Mouse (Mus musculus) layer of hippocampus, adult 9-11 months (tissue): ENCODE data around the gene Snx20.
A peak's percentile ranks its signal among the peaks of the same experiment; 100 is the strongest.

Source experiments
- DNase-seq: peaks from one replicate; pipeline ENCODE4 v3.0.0; 2022

Gene Snx20

DNA sequence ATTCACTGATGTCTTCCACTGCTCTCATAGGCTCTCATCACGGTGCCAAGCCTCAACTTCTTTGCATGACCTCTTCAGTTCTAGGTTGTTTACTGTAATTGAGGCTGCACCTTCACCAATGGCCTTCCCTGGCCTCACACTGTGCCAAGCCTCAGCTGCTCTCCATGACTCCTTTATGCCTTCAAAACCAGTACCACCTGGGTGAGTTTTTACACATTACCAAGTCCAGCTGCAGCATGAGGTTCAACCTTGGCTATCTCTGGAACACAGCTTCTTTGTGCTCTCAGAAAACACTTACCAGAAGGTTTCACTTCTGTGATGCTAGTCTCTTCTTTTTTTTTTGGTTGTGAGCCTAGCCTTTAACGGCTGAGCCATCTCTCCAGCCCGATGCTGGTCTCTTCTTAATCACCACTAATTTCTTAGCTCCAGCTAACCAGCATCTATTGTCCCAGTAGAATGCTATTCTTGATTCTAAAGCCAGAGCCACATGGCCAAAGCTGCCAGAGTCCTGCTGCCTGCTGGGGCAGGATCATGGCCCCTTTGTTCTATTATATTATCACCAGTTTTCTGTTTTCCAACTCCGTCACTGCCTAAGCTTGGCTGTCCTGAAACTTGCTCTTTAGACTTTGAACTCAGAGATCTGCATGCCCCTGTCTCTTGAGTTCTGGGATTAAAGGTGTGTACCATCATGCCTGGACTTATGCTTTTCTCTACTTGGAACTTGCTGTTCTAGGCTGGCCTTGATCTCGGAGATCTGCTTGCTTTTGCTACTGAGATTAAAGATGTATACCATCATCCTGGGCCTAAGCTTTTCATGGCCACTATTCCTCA lies 7.0 kb upstream of the Snx20 start:
- DNase-seq: no peak

GRCm38 (mm10) chr8:88638908-88639307 lies 3.0 kb upstream of the Snx20 start:
- DNase-seq: no peak

DNA sequence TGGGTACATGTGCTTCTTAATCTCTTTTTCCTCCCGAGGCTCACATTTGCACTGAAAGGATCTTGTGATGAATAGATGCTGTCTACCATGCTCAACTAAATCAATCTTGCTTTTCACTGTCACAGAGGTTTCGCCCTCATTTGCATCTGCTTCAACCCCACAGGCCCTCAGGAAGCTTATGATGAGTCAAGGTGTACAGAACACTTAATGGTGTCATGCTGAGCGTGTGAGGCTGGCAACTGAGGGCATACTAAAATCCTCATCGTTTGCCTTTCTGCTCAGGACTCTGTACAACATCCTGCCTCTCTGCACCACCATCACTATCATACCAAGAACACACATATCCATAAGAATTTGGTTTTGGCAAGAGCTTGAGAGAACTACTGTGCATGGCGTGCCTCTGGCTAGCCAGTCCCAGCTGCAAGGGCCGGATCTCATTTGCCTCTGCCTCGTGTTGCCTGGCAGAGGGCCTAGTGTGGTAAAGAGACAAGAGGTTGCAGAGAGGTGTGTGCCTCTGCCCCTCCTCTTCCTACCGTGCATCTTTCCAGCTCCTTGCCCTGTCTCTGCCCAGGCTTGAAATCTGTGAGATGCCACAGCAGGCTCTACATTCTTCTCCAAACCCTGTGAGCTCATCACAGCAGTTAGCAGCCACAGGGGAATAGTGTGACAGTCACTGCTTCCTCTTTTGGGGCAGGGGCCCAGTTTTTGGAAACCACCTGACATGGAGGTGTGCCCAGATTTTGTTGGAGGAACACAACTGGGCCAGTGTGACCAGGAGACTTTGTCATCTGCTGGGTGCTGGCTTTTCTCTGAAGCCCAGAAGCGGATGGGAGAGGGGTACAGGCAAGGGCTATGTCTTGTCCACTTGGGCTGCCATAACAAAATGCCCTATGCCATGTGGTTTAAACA lies 1.4 kb upstream of the Snx20 start:
- no peak for DNase-seq

DNA sequence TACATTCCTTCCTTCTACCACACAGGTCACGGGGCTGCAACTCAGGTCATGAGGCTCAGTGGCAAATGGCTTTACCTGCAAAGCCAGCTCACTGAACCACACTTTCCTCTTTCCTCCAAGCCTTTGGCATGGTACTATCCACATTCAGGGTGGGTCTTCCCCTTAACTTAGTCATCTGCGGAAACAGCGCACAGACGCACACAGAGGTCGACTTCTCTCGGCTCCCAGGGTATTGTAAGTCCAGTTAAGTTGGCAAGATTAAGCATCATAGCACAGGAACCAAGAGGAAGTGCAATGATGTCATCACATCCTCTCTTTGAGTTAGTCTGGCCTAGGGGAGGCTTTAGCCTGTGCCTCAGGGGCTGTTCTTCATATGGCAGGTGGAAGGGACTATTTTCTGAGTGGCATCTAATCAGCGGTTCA lies 2.6 kb downstream of the Snx20 start:
- DNase-seq: no peak

- peak; percentile 51 for DNase-seq
These were observed 4.8 kb downstream of the Snx20 start for GRCm38 (mm10) chr8:88631081-88631480.

DNA sequence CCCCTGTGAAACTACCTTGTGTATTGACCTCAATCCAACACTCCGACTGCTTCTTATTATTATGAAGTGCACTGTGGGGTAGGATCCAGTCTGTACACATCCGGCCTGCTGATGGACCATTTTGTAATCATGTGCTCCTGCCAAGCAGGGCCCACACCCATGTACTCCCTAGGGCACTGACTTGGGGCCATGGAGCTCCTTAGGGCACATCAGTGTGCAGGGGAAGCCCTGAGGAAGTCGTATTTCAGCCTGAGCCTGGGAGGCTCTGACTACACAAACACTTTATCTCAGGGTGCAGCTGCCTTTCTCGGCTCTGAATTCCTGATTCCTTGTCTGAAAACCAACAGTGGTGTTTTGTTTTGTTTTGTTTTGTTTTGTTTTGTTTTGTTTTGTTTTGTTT lies 5.7 kb downstream of the Snx20 start:
- DNase-seq: no peak

DNA sequence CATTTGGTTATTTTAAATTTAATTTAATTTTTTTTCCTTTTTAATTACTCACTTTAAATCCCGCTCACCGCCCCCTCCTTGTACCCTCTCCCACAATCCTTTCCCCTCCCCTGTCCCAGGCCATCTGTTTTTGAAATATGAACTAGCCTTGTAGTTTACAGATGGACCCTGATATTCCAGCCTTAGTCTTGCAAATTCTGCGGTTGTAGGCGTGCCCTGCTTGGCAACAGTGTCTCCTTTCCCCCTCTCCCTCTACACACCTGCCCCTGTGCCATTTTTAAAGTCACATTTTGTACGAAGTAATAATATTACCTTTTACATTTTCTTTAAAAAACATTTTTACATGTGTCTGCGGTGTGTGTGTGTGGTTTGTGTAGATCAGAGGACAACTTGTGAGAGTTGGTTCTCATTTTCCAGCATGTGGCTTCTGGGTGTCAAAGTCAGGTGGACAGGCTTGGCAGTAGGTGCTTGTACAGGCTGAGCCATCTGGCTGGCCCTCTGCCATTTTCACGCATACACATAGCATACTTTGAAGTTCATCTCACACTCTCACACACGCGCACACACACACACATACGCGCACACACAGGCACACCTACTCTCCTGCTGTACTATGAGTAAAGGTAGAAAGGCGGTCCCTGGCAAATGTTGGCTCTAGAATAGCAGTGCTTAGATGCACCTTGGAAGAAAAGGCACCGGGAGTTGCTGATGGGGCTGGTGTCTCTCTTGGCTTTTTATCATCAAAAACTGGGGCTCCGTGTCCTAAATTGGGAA lies 7.7 kb downstream of the Snx20 start:
- peak; percentile 68 for DNase-seq

- peak; percentile 84 for DNase-seq
These were observed 8.5 kb downstream of the Snx20 start for GRCm38 (mm10) chr8:88627265-88627991.

DNA sequence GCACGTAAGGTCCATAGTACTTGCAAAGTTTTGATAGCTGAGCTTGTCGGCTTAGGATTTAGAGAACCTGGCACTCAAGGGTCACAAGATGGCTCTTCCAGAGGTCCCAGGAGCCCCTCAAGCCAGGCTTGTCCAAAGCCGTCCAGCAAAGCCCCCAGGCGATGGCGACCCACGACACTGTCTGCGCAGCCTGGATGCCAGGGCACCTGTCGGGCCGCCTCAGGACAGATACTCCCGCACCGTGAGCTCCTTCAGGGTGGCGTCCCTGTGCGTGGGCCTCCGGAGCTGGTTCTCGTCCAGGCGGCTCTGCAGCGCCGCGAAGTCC lies 9.0 kb downstream of the Snx20 start:
- no peak for DNase-seq

DNA sequence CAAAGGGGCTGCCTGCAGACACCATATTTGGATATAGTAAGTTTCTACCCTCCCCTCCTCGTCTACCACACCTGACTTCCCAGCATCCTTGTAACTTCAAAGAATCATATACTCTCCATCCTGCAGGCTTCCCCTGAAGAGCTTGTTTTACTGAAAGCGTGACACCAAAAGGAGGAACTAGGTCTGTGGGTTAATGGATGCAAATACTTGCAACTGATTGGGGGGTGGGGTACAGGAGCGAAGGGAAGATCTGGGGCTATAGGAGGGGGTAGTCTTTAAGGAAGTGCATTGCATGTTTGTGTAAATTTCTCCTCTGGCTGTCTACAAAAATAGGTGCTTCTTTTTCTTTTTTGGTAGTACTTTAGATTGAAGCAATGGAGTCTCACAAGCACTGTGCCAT lies 9.5 kb downstream of the Snx20 start:
- DNase-seq: no peak

- no peak for DNase-seq
These were observed 11.7 kb downstream of the Snx20 start for GRCm38 (mm10) chr8:88624276-88624675.

DNA sequence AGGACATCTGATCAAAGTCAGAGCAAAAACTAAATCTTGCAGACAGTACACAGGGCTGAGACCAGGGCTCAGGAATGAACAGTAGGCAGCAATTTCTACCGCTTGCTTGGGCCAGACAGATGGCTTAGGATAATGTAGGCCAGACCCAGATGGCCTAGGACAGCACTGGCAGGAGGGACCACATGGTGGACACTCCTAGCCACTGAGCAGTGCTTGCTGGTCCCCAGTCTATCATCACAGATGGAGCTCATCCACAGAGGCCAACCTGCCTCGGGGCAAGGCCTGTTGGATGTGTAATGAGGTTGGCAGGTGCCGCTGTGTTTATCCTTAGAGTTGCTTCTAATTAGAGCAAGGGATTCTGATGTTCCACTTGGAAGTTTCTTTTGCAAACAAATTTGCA lies 12.6 kb downstream of the Snx20 start:
- no peak for DNase-seq

- DNase-seq: peak; percentile 69
These were observed 14.5 kb downstream of the Snx20 start for GRCm38 (mm10) chr8:88621408-88621807.

- no peak for DNase-seq
These were observed 15.0 kb downstream of the Snx20 start for GRCm38 (mm10) chr8:88620931-88621330.

DNA sequence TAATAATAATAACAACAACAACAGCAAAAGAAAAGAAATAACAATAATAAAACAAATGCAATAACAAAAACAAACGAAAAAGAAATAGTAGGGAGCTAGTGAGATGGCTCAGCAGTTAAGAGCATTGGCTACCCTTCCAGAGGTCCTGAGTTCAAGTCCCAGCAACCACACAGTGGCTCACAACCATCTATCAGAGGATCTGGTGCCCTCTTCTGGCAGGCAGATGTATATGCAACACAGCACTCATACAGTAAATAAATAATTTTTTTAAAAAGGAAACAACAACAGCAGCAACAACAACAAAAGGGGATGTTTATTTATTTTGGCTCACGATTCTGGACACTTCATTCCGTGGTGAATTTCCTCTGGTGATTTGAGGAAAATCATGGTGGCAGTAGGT lies 16.4 kb downstream of the Snx20 start:
- no peak for DNase-seq

- DNase-seq: no peak
These were observed 17.3 kb downstream of the Snx20 start for GRCm38 (mm10) chr8:88618612-88619011.

DNA sequence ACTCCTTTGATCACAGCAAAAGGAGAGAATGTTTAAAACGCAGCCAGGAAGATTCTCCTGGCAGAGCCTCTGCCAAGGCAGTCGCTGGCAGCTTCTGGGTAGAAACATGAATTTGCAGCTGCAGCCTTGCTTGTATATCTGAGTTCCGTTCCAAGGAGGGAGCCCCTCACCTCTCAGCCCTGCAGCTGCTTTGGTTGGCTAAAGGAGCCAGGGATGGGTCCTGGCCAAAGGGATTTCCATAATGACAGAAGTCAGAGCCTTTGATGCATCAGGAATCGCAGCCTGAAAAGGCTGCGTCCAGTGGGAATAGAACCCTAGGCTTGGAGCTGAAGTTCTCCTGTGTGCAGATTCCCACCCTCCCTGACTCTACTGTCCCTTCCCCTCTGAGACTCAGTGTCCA lies 20.9 kb downstream of the Snx20 start:
- DNase-seq: no peak

DNA sequence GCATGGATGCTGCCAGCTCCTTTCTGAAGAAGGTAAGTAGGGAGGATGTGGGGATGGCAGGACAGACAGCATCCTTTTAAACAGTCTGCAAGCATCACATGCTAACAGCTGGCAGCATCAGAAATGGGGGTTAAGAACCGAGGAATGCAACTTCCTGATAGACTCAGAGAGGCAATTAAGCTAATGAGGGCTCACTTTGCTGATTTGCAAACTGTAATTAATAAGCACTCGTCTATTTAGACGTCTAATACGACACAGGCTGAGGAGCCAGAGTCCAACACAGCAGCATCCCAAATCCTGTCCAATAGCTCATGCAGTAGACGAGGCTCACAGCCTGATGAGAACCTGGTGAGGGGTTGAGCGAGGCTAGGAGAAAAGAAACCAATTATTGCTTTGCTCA lies 25.7 kb downstream of the Snx20 start:
- DNase-seq: no peak

DNA sequence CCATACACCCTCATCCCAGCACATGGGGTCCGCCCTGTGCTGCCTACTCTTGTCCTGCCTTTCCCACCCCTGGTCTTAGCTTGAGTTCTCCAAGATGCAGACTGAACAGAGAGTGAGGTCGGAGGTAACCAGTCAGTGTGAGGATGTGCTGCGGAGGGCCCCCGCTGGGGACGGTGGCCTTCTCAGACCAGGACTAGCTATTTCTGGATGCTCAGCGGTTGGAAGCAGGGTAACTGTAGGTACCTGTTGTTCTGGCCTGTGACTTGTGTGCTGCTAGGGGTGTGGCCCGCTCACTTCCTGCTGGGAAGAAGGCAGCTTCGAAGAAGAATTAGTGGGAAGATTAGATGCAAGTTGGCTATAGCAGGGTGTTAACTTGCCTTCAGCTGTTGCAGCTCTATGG lies 26.9 kb downstream of the Snx20 start:
- no peak for DNase-seq

DNA sequence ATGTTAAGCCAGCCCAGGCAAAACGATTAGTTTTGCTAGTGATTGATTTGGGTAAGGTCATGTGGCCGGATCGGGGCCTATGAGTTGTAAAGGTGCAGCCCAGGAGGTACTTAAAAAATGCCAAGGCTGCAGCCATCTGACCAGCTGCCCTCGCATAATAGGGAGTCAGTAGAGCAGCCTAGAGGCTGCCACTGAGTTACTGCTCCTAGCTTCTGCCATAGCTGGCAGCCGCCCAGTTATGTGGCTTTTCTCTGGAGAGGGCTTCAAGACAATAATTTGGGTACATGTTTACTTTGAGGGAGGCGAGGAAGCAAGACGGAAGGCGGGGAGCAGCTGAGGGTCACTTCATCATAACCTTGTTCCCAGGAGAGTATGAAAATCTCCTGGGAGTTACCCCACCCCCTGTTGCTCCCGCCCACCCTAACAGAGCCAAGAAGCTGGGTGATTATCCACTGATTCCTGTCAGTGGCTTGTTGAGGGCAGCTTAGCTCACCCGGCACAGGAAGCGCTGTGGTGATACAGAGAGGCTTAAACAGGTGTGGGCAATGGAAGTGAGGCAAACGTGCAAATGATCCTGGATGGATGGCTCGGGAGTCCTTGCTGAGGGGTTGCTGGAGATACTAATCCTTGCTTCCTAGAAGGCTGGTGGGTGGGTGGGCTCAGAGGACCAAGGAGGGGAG lies 30.4 kb downstream of the Snx20 start:
- no peak for DNase-seq

- DNase-seq: peak; percentile 33
These were observed 31.6 kb downstream of the Snx20 start for GRCm38 (mm10) chr8:88604065-88605038.
